Mouse (Mus musculus): ENCODE measurements around the gene Mrps6.
"Not testable (repeated sequence)": the region's sequence is repeated elsewhere in the genome, so short reads cannot be mapped to it uniquely, and the experiment has no call there.

Gene Mrps6

DNA sequence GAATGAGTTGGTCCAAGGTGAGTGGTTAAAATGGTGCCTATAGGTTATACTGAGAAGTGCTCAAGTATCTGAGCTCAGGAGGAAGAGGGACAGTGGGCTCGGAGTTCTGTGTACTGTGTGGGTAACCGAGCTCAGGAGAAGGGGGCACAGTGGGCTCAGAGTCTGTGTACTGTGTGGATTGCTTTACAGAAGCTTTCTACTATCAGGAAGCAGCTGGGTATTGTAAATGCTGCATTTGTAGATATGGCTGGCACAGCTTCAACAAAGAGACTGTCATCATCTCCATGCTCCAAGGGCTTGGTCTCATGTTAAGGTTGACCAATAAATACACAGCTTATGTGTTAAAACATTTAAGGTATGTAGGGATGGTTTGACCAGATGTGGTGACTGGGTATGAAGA is 6.7 kb downstream of the Mrps6 start:
- no peak for DNase-seq

DNA sequence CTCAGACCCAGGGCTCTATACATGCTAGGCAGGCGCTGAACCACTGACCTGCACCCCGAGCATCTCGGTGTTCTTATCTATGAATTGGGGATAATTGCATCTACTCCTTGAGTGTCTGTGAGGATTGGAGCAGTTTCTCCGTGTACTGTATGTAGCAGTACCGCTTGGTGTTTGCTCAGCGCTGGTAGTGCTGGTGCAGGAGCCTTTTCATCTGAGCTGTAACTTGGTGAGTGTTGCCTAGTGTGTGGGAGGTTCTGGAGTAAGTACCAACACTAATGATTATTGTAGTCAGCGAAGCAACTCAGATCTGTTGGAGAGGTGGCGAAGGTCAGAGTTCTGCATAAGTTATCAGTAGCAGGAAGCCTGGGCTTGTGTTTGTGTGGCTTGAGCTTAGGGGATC is 12.3 kb downstream of the Mrps6 start:
- no peak for DNase-seq

- DNase-seq, result no peak
These were observed 18.7 kb downstream of the Mrps6 start for GRCm38 (mm10) chr16:92076797-92077196.

- no peak for DNase-seq
These were observed 25.8 kb downstream of the Mrps6 start for GRCm38 (mm10) chr16:92083771-92084453.

DNA sequence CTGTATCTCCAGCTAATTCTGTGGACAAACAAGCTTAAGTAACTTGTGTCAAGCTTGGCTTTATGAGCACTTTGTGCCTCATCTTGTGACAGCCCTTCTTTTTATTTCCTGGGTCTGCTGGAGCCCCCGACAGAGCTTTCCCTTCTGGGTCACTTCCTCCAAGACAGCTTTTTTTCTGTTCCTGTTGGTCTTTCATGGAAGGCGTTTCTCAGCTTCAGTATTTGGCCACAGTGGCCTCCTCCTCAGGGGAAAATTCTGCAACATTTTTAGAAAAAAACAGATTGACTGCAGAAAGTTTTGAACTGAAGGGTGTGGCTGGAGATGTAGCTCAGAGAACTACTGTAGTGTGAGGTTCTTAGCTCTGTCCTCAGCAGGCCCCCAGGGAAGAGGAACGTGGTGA is 31.2 kb downstream of the Mrps6 start:
- DNase-seq, result no peak

DNA sequence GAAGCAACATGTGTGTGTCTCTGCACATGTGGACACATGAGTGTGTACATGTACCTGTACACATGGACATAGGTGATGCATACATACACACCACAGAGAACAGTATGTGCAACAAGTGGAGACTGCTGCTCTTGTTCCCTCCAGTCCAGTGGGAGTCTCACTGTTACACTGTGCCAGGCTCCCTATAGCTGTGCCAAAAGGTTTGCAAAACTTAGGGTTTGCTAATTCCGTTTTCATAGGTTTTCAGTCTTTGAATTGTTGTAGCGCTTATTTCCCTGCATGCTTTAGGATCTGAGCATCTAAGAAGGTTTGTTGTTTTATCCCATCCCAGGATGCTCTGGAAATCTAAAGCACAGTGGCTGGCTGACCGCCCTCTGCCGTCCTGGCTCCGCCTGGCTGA is 33.8 kb downstream of the Mrps6 start:
- DNase-seq, result no peak

DNA sequence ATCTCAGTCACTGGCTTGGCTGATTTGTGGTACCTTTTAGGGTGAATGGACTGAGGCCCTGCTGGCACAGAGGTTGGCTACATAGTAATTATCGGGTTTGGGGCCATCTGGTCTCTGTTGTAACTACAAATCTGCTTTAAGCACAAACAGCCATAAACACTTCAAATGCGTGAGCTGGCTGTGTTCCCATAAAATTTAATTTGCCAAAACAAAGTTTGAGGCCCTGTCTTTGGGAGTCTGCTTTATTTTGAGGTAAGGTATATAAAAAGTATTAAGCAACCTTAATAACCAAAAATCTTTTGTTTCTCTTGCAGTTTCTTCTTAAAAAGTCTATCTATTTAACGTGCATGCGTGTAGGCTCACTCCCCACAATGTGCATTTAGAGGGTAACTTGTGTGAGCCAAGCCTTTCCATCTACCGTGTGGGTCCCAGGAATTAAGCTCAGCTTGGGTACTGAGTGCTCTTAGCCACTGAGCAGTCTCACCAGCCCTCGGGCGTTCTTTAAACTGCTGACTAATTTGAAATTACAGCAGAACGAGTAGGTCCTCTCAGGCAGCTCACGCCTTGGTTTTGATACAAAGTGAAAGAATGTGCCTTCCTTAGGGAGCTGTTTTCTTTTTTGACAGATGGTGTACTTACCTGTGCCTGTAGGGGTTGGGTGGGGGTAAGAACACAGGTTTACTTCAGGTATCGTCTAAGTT is 40.4 kb downstream of the Mrps6 start:
- no peak for DNase-seq

DNA sequence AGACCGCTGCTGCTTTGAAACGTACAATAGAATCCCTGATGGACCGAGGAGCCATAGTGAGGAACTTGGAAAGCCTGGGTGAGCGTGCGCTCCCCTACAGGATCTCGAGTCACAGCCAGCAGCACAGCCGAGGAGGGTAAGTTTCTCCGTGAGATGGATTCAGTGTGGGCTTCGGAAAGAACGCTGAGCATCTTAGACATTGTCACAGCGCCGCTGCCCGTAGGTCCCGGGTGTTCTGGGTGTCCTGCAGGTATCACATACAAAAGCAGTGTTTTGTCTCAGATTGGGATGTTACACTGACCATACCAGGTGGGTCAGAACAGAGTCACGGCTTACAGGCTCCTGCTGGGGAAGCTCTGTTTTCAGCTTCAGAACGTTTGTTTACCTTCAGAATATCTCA is 41.5 kb downstream of the Mrps6 start:
- no peak for DNase-seq

GRCm38 (mm10) chr16:92100111-92100510 is 42.0 kb downstream of the Mrps6 start:
- DNase-seq, result no peak

DNA sequence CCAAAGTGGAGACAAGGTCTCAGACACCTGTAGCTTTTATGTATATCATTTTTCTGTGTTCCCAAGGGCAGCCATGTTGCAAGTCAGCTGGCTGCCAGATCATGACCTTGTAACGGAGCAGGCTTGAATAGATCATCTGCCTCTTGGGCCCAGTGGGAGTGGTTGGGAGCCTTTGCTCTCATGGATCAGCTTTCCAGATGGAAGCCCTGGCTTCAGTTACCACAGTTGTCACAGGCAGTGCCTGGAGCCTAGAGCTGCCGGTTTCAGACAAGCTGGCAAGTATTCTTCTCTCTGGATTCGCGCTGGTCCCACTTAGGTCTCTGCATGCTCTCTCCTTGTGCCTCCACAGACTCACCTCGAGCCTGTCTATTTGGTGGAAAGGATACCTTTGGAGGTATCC is 44.0 kb downstream of the Mrps6 start:
- DNase-seq, result no peak

- DNase-seq, result not testable (repeated sequence)
These were observed 44.9 kb downstream of the Mrps6 start for GRCm38 (mm10) chr16:92102931-92103330.

GRCm38 (mm10) chr16:92103572-92104331 is 45.7 kb downstream of the Mrps6 start:
- peak; percentile 41 to 49 for DNase-seq

- no peak for DNase-seq
These were observed 46.2 kb downstream of the Mrps6 start for GRCm38 (mm10) chr16:92104332-92104590.

- no peak for DNase-seq
These were observed 46.9 kb downstream of the Mrps6 start for GRCm38 (mm10) chr16:92104951-92105350.

DNA sequence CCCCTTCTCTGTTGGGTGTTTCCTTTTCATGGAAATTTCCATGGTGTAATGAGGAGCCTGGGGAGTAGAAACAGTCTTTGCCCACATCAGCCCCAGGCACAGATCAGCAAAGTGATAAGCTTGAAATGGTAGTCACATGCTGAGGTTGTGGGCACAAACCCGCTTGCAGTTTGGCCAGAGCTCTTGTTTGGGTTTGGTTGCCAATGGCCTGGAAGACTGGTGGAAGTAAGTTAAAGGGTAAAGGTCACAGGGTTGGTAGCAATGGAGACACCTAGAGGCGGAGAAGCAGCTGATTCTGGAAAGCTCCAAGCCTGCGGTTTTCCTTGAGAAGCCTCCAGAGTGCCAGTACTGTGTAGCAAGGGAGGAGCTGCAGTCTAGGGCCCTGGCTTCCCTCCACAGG is 47.6 kb downstream of the Mrps6 start:
- peak; percentile 49 to 67 for DNase-seq

DNA sequence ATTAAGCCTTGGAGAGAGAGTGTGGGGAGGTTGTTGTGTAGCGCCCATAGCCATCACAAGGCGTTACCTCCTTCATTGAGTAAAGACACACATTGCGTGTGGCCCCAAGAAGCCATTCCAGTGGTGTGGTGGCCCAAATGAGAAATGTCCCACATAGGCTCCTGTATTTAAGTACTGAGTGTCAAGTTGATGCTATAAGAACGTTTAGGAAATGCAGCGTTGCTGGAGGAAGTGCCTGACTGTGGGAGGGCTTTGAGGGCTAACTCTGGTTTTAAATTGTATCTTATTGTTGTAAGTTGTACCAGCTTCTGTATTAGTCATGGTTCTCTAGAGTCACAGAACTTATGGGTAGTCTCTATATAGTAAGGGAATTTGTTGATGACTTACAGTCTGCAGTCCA is 49.3 kb downstream of the Mrps6 start:
- no peak for DNase-seq

DNA sequence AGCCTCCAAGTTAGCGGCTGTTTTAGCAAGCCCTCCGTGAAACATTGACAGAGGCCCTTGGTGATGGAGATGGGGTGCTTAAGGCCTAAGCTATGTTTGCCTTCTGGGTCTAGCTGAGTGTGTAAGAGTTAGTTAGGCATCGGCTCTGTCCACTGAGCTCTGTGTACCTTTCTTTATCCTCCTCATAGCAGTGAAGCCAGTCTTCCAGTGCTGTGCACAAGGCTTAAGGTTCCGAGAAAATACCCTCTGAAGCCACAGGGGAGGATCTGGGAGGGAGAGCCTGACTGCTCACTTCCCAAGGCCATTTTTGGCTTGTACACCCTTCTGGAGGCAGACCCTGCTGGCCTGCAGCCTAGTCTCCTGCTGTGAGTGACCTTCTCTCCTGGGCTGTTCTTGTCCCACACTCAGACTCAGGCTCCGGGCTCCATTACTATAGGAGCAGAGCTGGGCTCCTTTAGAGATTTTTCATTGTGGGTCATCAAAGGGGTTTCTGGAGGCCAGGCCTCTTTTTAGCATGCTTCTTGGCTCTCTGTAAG is 56.7 kb downstream of the Mrps6 start:
- DNase-seq, result peak; percentile 33 to 61

DNA sequence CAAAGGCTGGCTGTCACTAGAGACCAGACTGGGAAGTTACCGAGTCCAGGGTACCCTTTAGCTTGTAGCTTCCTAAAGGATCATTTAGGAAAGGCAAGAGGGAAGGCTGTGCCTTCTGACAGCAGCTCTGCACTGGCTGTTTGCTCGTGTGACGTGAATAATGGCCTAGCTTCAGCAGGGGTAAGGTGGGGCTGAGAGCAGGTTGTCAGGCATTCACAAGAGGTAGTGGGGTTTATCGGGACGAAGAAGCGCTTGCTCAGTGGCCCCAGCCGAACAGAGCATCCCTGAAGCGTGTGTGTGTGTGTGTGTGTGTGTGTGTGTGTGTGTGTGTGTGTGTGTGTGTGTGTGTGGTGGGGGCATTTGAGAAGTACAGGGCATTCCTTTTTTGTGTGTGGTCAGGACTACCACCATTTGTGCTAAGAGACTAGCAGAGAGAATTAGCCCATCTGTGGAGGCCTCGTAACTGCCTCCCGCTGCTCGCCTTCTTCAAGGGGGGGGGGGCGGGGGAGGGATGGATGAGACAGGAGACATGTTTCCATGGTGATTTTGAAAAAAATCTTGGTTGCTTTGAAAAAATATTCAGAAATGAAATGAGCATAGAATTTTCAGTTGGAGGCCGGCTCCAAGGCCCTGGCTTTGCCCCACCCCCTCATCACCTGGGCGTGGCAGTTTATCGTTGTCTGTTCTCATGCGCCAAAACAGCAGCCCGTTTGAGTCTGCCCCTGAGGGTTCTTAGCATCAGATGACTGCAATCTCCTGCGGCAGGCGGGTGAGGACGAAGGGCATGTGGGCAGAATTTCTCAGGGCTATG is 57.7 kb downstream of the Mrps6 start:
- DNase-seq, result peak in 1 of 2 experiments; percentile 39

GRCm38 (mm10) chr16:92117337-92118209 is 59.5 kb downstream of the Mrps6 start:
- no peak for DNase-seq

DNA sequence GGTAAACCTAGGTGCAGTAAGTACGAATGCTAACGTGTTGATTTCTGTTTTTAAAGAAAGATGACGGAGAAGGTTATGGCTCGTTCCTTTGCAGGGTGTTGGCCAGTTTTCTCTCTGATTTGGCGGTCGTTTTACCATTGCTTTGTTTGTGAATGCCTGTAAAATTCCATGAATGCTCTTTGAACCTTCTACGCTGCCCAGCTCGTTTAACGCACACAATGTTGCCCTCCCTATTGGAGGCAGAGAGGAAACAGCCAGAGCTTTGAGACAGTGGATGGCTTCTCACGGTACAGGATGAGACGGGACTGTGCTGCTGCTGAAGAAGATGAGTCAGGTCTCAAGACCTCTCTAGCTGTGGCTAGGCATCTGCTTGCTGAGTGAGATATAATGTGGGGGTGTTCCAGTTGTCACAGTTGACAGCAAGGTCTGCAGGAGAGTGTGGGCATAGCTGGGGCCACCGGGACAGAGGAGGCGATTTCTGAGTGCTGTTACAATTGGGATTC is 61.0 kb downstream of the Mrps6 start:
- no peak for DNase-seq

GRCm38 (mm10) chr16:92120899-92121531 is 62.9 kb downstream of the Mrps6 start:
- no peak for DNase-seq

All from kidney, postnatal 36 days (tissue).